Mouse (Mus musculus) embryonic fibroblast, embryonic 13.5 days (primary cell): Measurements from ENCODE around the gene Zfp62.

Experiments used
- CTCF ChIP-seq: IDR thresholded peaks from 2 replicates; pipeline ENCODE4 v1.5.1; 2011; ENCODE audit warnings: mild to moderate bottlenecking, control low read depth, low read length, moderate library complexity, borderline replicate concordance; ENCODE audit not compliant: insufficient read depth
- POLR2A ChIP-seq: IDR thresholded peaks from 2 replicates; pipeline ENCODE4 v1.6.1; 2011; ENCODE audit warnings: low read depth, mild to moderate bottlenecking, control low read depth, low read length, moderate library complexity

DNA sequence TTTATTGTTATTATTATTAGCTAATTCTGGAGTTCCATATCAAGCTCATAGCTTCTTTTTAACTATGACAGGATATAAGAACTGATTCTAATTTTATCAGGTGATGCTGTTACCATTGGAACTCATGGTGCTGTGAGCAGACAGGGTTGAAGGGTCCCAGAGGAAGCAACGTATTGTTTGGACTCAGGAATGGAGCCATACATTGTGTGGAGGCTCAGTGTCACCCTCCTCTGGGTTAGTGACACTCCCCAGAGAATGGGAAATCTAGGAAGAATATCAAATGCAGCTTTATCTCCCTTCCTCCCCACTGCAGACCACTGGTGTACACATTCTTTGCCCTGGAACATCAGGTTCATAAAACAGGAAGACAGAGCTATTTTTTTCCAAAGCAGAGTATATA lies 19.9 kb upstream of the Zfp62 start:
- no peak for TF ChIP-seq CTCF
- no peak for TF ChIP-seq POLR2A
